Mouse (Mus musculus) bone marrow, adult 2 months (tissue): ENCODE data around the gene Kifc5b.

ENCODE experiments used
- CTCF ChIP-seq: fragments of 200-500 bp; IDR thresholded peaks from 2 replicates; pipeline ENCODE4 v1.5.1; 2011; ENCODE audit warnings: low read length, control low read depth; ENCODE audit not compliant: control insufficient read depth, insufficient read depth
- POLR2A ChIP-seq: fragments of 200-500 bp; IDR thresholded peaks from 2 replicates; pipeline ENCODE4 v1.6.1; 2011; ENCODE audit warnings: low read depth, mild to moderate bottlenecking, control low read depth, low read length, borderline replicate concordance; ENCODE audit not compliant: control insufficient read depth

- TF ChIP-seq CTCF = no peak
- TF ChIP-seq POLR2A = no peak
Measured at GRCm38 (mm10) chr17:26974547-26974946, 57.7 kb downstream of the Kifc5b start.
